Mouse (Mus musculus) CD4-positive helper T cell, adult 2 months (primary cell): ENCODE measurements around the gene Rap2c.

Experiments used
- DNase-seq: peaks from one replicate; pipeline ENCODE4 v3.0.0-alpha.2; 2012; ENCODE audit warnings: low read depth, missing footprints, low spot score

The Rap2c gene

DNA sequence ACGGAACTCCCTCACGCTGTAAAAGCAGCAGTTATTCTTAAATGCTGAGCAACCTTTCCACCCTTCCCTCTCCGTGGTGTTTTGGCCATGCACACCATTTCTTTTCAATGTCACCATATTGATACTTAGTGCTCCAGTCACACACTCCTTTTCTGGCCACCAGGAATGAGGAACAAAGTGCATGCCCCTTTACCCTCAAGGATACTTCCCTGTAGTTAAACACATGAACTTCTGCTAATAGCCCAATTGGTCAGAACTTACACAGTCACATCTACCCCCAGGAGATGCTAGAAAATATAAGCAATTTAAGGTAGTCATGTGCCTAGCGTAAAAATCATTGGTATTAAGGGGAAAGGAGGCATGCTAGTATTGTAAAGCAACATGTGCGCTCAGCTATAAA lies 47.9 kb downstream of the Rap2c start:
- no peak for DNase-seq

- no peak for DNase-seq
Measured at GRCm38 (mm10) chrX:50968157-50968932, 49.5 kb downstream of the Rap2c start.

- no peak for DNase-seq
Measured at GRCm38 (mm10) chrX:50965157-50965556, 52.7 kb downstream of the Rap2c start.

- DNase-seq, result no peak
Measured at GRCm38 (mm10) chrX:50962955-50963354, 54.9 kb downstream of the Rap2c start.
